Mouse (Mus musculus): ENCODE measurements around the gene Smtnl2. TPM values are rescaled to one million over a fixed set of nuclear protein-coding genes. Genes with fewer than 3 reads are reported as not detected.
"Not testable (repeated sequence)": the region's sequence is repeated elsewhere in the genome, so short reads cannot be mapped to it uniquely, and the experiment has no call there.

The Smtnl2 gene
- total RNA-seq, 1 experiment = 23.6 TPM

GRCm38 (mm10) chr11:72440965-72441664 lies 29.6 kb upstream of the Smtnl2 start, which contains the start of gene Mybbp1a:
Gene Mybbp1a (plus strand): TSS chr11:72441355.
- Histone ChIP-seq H3K4me3 (ENCODE audit: insufficient read depth in 1 of 2, low read depth in 1 of 2, low read length in 2 of 2, poor library complexity in 1 of 2, severe bottlenecking in 1 of 2) (peak within 1 kb of the TSS; percentile 82 to 95), H3K36me3 (ENCODE audit: control insufficient read depth, insufficient read depth, low read length, poor library complexity, severe bottlenecking) (peaks cover 41% of the 10 kb centered on the region), H3K9me3 (ENCODE audit: control insufficient read depth, insufficient read depth, low read depth, low read length) (no peaks in the 10 kb centered on the region), H3K27ac (ENCODE audit: insufficient read depth, low read depth, low read length, poor library complexity, severe bottlenecking) (peak within 1 kb of the TSS; percentile 68), H3K4me1 (ENCODE audit: control insufficient read depth in 2 of 2, insufficient read depth in 2 of 2, low read length in 2 of 2, poor library complexity in 1 of 2) (peaks cover 2 to 20% of the 10 kb centered on the region in 2 experiments; a peak in 3 of 4 replicates), H3K9ac (ENCODE audit: insufficient read depth, low read depth, low read length, poor library complexity, severe bottlenecking) (peak within 1 kb of the TSS; percentile 99)
- DNase-seq (ENCODE audit: low read depth, low spot score) = peak; percentile 94
- peak; percentile 34; the same call in 1 of the 2 replicates for TF ChIP-seq CHD2 (IDR thresholded peaks at IDR 0.05; ENCODE audit: low read depth, low read length)
- TF ChIP-seq HCFC1 (IDR thresholded peaks at IDR 0.05; ENCODE audit: borderline replicate concordance, insufficient read depth, low read length) = peak; percentile 66; the same call in 1 of the 2 replicates
- no peak for TF ChIP-seq MAFK (IDR thresholded peaks at IDR 0.05; ENCODE audit: insufficient read depth, low read depth, low read length)
- in situ Hi-C loops (cut with MboI; ENCODE audit: low sequenced_read_pairs in 2 of 2, unreplicated experiment in 2 of 2) = loop anchor here in 1 of 2 experiments (25.0 kb wide), 1 partner anchor 229 kb away; the partner anchor contains the start of genes 4933427D14Rik, Gm43951, Med31 and Txndc17

GRCm38 (mm10) chr11:72440597-72440964 lies 29.1 kb upstream of the Smtnl2 start:
- peak overlapping the region; percentile 82 to 95 for H3K4me3 ChIP-seq (ENCODE audit: insufficient read depth in 1 of 2, low read depth in 1 of 2, low read length in 2 of 2, poor library complexity in 1 of 2, severe bottlenecking in 1 of 2)
- peak overlapping the region; percentile 62; the same call in 1 of the 2 replicates for H3K27ac ChIP-seq (ENCODE audit: insufficient read depth, low read depth, low read length, poor library complexity, severe bottlenecking)
- in situ Hi-C loops (cut with MboI; ENCODE audit: low sequenced_read_pairs in 2 of 2, unreplicated experiment in 2 of 2) = loop anchor here in 1 of 2 experiments (25.0 kb wide), 1 partner anchor 228 kb away; the partner anchor contains the start of genes 4933427D14Rik, Gm43951, Med31 and Txndc17
- peaks cover 36% of the 10 kb centered on the region for H3K36me3 ChIP-seq (ENCODE audit: control insufficient read depth, insufficient read depth, low read length, poor library complexity, severe bottlenecking)
- peaks cover 2 to 23% of the 10 kb centered on the region in 2 experiments; a peak in 3 of 4 replicates for H3K4me1 ChIP-seq (ENCODE audit: control insufficient read depth in 2 of 2, insufficient read depth in 2 of 2, low read length in 2 of 2, poor library complexity in 1 of 2)
- H3K9me3 ChIP-seq (ENCODE audit: control insufficient read depth, insufficient read depth, low read depth, low read length); DNase-seq (ENCODE audit: low read depth, low spot score): not testable (repeated sequence)
- H3K9ac ChIP-seq (ENCODE audit: insufficient read depth, low read depth, low read length, poor library complexity, severe bottlenecking) = peak overlapping the region; percentile 99; the same call in 1 of the 2 replicates

GRCm38 (mm10) chr11:72438411-72438810 lies 26.9 kb upstream of the Smtnl2 start:
- H3K9ac ChIP-seq (ENCODE audit: insufficient read depth, low read depth, low read length, poor library complexity, severe bottlenecking) = no peak overlapping the region
- H3K4me3 ChIP-seq (ENCODE audit: insufficient read depth in 1 of 2, low read depth in 1 of 2, low read length in 2 of 2, poor library complexity in 1 of 2, severe bottlenecking in 1 of 2) = no peak overlapping the region
- TF ChIP-seq ZC3H11A (IDR thresholded peaks at IDR 0.05; ENCODE audit: borderline replicate concordance, low read depth, low read length) = no peak
- no peak for TF ChIP-seq MAFK (IDR thresholded peaks at IDR 0.05; ENCODE audit: insufficient read depth, low read depth, low read length)
- TF ChIP-seq HCFC1 (IDR thresholded peaks at IDR 0.05; ENCODE audit: borderline replicate concordance, insufficient read depth, low read length) = no peak
- in situ Hi-C loops (cut with MboI; ENCODE audit: low sequenced_read_pairs in 2 of 2, unreplicated experiment in 2 of 2) = loop anchor here in 1 of 2 experiments (25.0 kb wide), 1 partner anchor 226 kb away; the partner anchor contains the start of genes 4933427D14Rik, Gm43951, Med31 and Txndc17
- H3K9me3 ChIP-seq (ENCODE audit: control insufficient read depth, insufficient read depth, low read depth, low read length) = no peaks in the 10 kb centered on the region
- H3K27ac ChIP-seq (ENCODE audit: insufficient read depth, low read depth, low read length, poor library complexity, severe bottlenecking) = no peak overlapping the region
- peaks cover 14% of the 10 kb centered on the region for H3K36me3 ChIP-seq (ENCODE audit: control insufficient read depth, insufficient read depth, low read length, poor library complexity, severe bottlenecking)
- H3K4me1 ChIP-seq (ENCODE audit: control insufficient read depth in 2 of 2, insufficient read depth in 2 of 2, low read length in 2 of 2, poor library complexity in 1 of 2) = peaks cover 7 to 24% of the 10 kb centered on the region in 2 experiments; a peak in 3 of 4 replicates
- no peak for DNase-seq (ENCODE audit: low read depth, low spot score)

- Histone ChIP-seq H3K9me3 (ENCODE audit: control insufficient read depth, insufficient read depth, low read depth, low read length) (no peaks in the 10 kb centered on the region), H3K4me1 (ENCODE audit: control insufficient read depth in 2 of 2, insufficient read depth in 2 of 2, low read length in 2 of 2, poor library complexity in 1 of 2) (peaks cover 5 to 12% of the 10 kb centered on the region in 2 experiments; a peak in 2 of 4 replicates), H3K27ac (ENCODE audit: insufficient read depth, low read depth, low read length, poor library complexity, severe bottlenecking) (no peak overlapping the region; the same call in 1 of the 2 replicates), H3K36me3 (ENCODE audit: control insufficient read depth, insufficient read depth, low read length, poor library complexity, severe bottlenecking) (no peaks in the 10 kb centered on the region), H3K4me3 (ENCODE audit: insufficient read depth in 1 of 2, low read depth in 1 of 2, low read length in 2 of 2, poor library complexity in 1 of 2, severe bottlenecking in 1 of 2) (no peak overlapping the region), H3K9ac (ENCODE audit: insufficient read depth, low read depth, low read length, poor library complexity, severe bottlenecking) (no peak overlapping the region)
- DNase-seq (ENCODE audit: low read depth, low spot score) = no peak
- in situ Hi-C loops (cut with MboI; ENCODE audit: low sequenced_read_pairs in 2 of 2, unreplicated experiment in 2 of 2) = loop anchor here in 1 of 2 experiments (25.0 kb wide), 1 partner anchor 225 kb away; the partner anchor contains the start of genes 4933427D14Rik, Gm43951, Med31 and Txndc17
- TF ChIP-seq ZNF384 (IDR thresholded peaks at IDR 0.05; ENCODE audit: low read depth, low read length) (no peak), ZC3H11A (IDR thresholded peaks at IDR 0.05; ENCODE audit: borderline replicate concordance, low read depth, low read length) (no peak)
These were observed 25.5 kb upstream of the Smtnl2 start for GRCm38 (mm10) chr11:72436756-72437650.

Measured in ES-E14 (cell line).